Comparison of ENCODE assay signal across 11 mouse cellular contexts in the genomic region with DNA sequence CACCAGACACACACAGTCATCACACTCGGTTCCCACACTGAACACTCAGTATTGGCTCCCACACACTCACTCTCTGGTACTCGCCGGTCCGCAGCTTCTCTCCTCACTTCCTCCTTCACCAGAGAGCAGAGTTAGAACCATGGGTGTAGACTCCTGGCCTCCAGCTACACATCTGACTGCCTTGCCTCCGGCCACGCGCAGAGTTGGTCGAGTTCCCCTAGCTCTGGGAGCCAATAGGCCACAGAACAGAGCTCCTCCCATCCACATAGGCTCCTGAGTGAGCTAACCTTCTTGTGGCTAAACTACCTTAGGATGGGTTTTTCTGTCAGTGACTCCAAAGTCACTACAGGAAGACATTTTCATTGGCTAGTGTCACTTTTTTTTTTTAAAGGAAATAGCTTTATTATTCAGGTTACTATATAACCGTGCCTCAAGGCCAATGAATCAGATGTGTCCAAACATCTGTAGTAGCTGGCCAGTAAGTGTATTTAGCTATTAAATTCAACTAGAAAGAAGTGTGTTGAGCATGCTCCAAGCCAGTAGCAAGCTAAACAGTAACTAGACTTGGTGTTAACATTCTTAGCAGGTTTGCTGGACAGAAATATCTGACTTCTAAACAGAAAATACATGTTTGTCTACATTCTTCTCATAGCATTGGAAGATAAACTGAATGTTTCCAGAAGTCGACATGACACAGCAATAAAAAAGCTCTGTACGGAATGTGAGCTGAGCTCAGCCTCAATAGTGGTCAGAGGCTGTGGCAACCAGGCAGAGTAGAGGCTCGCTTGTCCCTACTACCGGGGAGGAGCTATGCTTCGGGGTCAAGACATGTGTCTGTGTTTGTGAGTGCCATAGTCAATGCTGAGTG. TPM values are rescaled to one million over a fixed set of nuclear protein-coding genes. Genes with fewer than 3 reads are reported as not detected.
DNase-seq lines count a peak whose midpoint lies in the region; ATAC-seq lines count a peak whose summit lies in the region.
"Had no signal": no experiment of that assay in that cellular context is flagged by ENCODE, and none has a peak within 500 bp of the region (broad histone marks: within the 10 kb centered on the region; RNA-seq: fewer than 3 reads in every experiment).

No protein-coding gene starts in this region.

- H3K79me2 ChIP-seq in macrophage (ENCODE audit: inconsistent target) = peaks cover 97% of the 10 kb centered on the region

- peaks cover 31% of the 10 kb centered on the region; the same call in 1 of the 2 replicates for H3K36me3 ChIP-seq in macrophage (ENCODE audit: inconsistent target)
- no peaks in the 10 kb centered on the region for H3K36me3 ChIP-seq in hindbrain, embryonic 12.5 days
- H3K36me3 ChIP-seq: embryonic facial prominence, embryonic 15.5 days; midbrain, embryonic 13.5 days had no signal

- H3K27me3 ChIP-seq in hindbrain, embryonic 12.5 days = no peaks in the 10 kb centered on the region
- H3K27me3 ChIP-seq: embryonic facial prominence, embryonic 15.5 days; midbrain, embryonic 13.5 days had no signal

- WGBS in macrophage (ENCODE audit: missing documents) = 12% methylated on average over 14 of the region's 14 CpGs
- WGBS in hindbrain, embryonic 12.5 days = 90% methylated on average over 14 of the region's 14 CpGs

- no peaks in the 10 kb centered on the region for H3K9me3 ChIP-seq in hindbrain, embryonic 12.5 days (replicated peaks)
- H3K9me3 ChIP-seq: embryonic facial prominence, embryonic 15.5 days; midbrain, embryonic 13.5 days had no signal

- H3K27ac ChIP-seq in macrophage = peak overlapping the region; percentile 38
- no peak overlapping the region for H3K27ac ChIP-seq in hindbrain, embryonic 12.5 days
- H3K27ac ChIP-seq: embryonic facial prominence, embryonic 15.5 days; midbrain, embryonic 13.5 days had no signal

- intact Hi-C loops in left cerebral cortex, postnatal 4 days (cut with DNase I) = no loop called here

- DNase-seq in A20 (ENCODE audit: low read depth, low spot score) = peak; percentile 41
- DNase-seq in Muller cell, postnatal 12 days (ENCODE audit: inconsistent ontology term) = peak; percentile 75
- DNase-seq in kidney, adult 9 months = peak; percentile 78
- DNase-seq in left cerebral cortex, adult 8-10 months (ENCODE audit: low spot score in 2 of 2) = no peak
- DNase-seq in cerebellum, adult 9-11 months = no peak
- no peak for DNase-seq in left cerebral cortex, postnatal 4 days
- DNase-seq: heart, postnatal 14 days had no signal

- no peak overlapping the region for H3K4me2 ChIP-seq in hindbrain, embryonic 12.5 days (replicated peaks)
- H3K4me2 ChIP-seq: embryonic facial prominence, embryonic 15.5 days; midbrain, embryonic 13.5 days had no signal

- H3K4me3 ChIP-seq in macrophage (ENCODE audit: inconsistent target) = no peak overlapping the region
- no peak overlapping the region for H3K4me3 ChIP-seq in hindbrain, embryonic 12.5 days
- H3K4me3 ChIP-seq: embryonic facial prominence, embryonic 15.5 days; midbrain, embryonic 13.5 days had no signal

- H3K4me1 ChIP-seq in hindbrain, embryonic 12.5 days = no peaks in the 10 kb centered on the region
- H3K4me1 ChIP-seq: embryonic facial prominence, embryonic 15.5 days; midbrain, embryonic 13.5 days had no signal

- no peak overlapping the region for H3K9ac ChIP-seq in hindbrain, embryonic 12.5 days
- H3K9ac ChIP-seq: embryonic facial prominence, embryonic 15.5 days; midbrain, embryonic 13.5 days had no signal

- ATAC-seq in hindbrain, embryonic 12.5 days (ENCODE audit: low FRiP score) = no peak
- ATAC-seq: midbrain, embryonic 13.5 days had no signal

RNA-seq across cellular contexts. Expression of gene Fgd3, which starts 21.4 kb away (rescaled TPM):
- 10 to 100 TPM in 25 of 26 experiments, 1 to 10 TPM in 1; 9.2 to 88.5 (median 38.6) TPM for total RNA-seq in macrophage (2018; cell fraction: chromatin; rRNA removed)
- total RNA-seq in macrophage (2018; cell fraction: cytosol; rRNA removed) = 10 to 100 TPM in 25 of 26 experiments, 1 to 10 TPM in 1; 9.7 to 25.1 (median 18.9) TPM
- 10 to 100 TPM; 13.5 to 50.3 (median 27.5) TPM for total RNA-seq in macrophage (2018; cell fraction: nucleus; rRNA removed)
- 14.8 to 24.2 TPM (median 22.8 TPM) in 3 replicates for polyA plus RNA-seq in macrophage (2018)
- polyA plus RNA-seq in hindbrain, embryonic 12.5 days (2016; fragmentation: Nextera tagmentation; extraction: Ambion mirVana) = 1.1 and 1.2 TPM in 2 replicates
- 10 to 100 TPM in 1 of 4 experiments, 1 to 10 TPM in 3; 8.8 to 10.1 (median 8.9) TPM for total RNA-seq in left cerebral cortex, adult 8-10 months (2022)
- total RNA-seq in left cerebral cortex, postnatal 4 days (2021) = 10 to 100 TPM; 19.8 to 27.2 TPM

RNA-seq across cellular contexts. Expression of gene Bicd2, which starts 42.6 kb away (rescaled TPM):
- 10 to 100 TPM; 16.0 to 91.6 (median 51.0) TPM for total RNA-seq in macrophage (2018; cell fraction: chromatin; rRNA removed)
- 10 to 100 TPM; 29.1 to 37.9 (median 33.2) TPM for total RNA-seq in macrophage (2018; cell fraction: cytosol; rRNA removed)
- total RNA-seq in macrophage (2018; cell fraction: nucleus; rRNA removed) = 10 to 100 TPM; 25.2 to 74.3 (median 46.6) TPM
- 24.3 to 34.5 TPM (median 30.4 TPM) in 3 replicates for polyA plus RNA-seq in macrophage (2018)
- polyA plus RNA-seq in hindbrain, embryonic 12.5 days (2016; fragmentation: Nextera tagmentation; extraction: Ambion mirVana) = 40.7 and 44.2 TPM in 2 replicates
- total RNA-seq in left cerebral cortex, adult 8-10 months (2022) = 10 to 100 TPM; 40.2 to 45.5 (median 43.1) TPM
- 10 to 100 TPM; 56.6 to 57.2 TPM for total RNA-seq in left cerebral cortex, postnatal 4 days (2021)

RNA-seq across cellular contexts. Expression of gene Susd3, which starts 50.2 kb away (rescaled TPM):
- 10 to 100 TPM in 13 of 26 experiments, 1 to 10 TPM in 13; 1.5 to 48.4 (median 10.7) TPM for total RNA-seq in macrophage (2018; cell fraction: chromatin; rRNA removed)
- 10 to 100 TPM; 10.5 to 38.8 (median 20.5) TPM for total RNA-seq in macrophage (2018; cell fraction: cytosol; rRNA removed)
- total RNA-seq in macrophage (2018; cell fraction: nucleus; rRNA removed) = 10 to 100 TPM in 15 of 26 experiments, 1 to 10 TPM in 11; 3.7 to 42.9 (median 10.8) TPM
- 17.9 to 41.2 TPM (median 39.0 TPM) in 3 replicates for polyA plus RNA-seq in macrophage (2018)
- 0.47 and 0.96 TPM in 2 replicates for polyA plus RNA-seq in hindbrain, embryonic 12.5 days (2016; fragmentation: Nextera tagmentation; extraction: Ambion mirVana)
- total RNA-seq in left cerebral cortex, adult 8-10 months (2022) = 1 to 10 TPM; 2.2 to 4.8 (median 3.5) TPM
- total RNA-seq in left cerebral cortex, postnatal 4 days (2021) = under 1 TPM; 0.54 to 0.58 TPM

Comparison
In these comparisons a context has a peak if more than half of its experiments do, and no peak if none do; other contexts are left out.
1. DNase-seq: peak in A20 (single experiment), Muller cell, postnatal 12 days (single experiment) and kidney, adult 9 months (single experiment); none in left cerebral cortex, adult 8-10 months (0 of 2), cerebellum, adult 9-11 months (single experiment) and left cerebral cortex, postnatal 4 days (single experiment).